Mouse (Mus musculus) left cerebral cortex, adult 8-10 months (tissue): ENCODE data around the gene Prrg4. TPM values are rescaled to one million over a fixed set of nuclear protein-coding genes. Genes with fewer than 3 reads are reported as not detected.
"Not testable (repeated sequence)": the region's sequence is repeated elsewhere in the genome, so short reads cannot be mapped to it uniquely, and the experiment has no call there.

Experiments used
- DNase-seq, 2 experiments: peaks; one replicate each; pipeline ENCODE4 v3.0.0; 2022; ENCODE audit warnings: low spot score in 2 of 2
- total RNA-seq, 4 experiments: library from RNA; stranded (reverse); gene quantifications; 2 replicates each; pipeline ENCODE4 v1.2.4; 2022

Prrg4 gene
- 1 to 10 TPM in 2 of 4 experiments, under 1 TPM in 2; 0.24 to 1.2 (median 0.91) TPM for total RNA-seq

GRCm38 (mm10) chr2:104849276-104849990, at the start of gene Prrg4:
Gene Prrg4, minus strand, starts transcription at chr2:104849876.
- DNase-seq: peak; percentile 3 to 11

- peak; percentile 46 to 51 for DNase-seq
Observed at GRCm38 (mm10) chr2:104887882-104888566, 38.3 kb upstream of the Prrg4 start.

GRCm38 (mm10) chr2:104887331-104887730, 37.7 kb upstream of the Prrg4 start:
- not testable (repeated sequence) for DNase-seq

GRCm38 (mm10) chr2:104886109-104886508, 36.4 kb upstream of the Prrg4 start:
- no peak for DNase-seq

GRCm38 (mm10) chr2:104878794-104879193, 29.1 kb upstream of the Prrg4 start:
- no peak for DNase-seq

- DNase-seq: no peak
Observed at GRCm38 (mm10) chr2:104869101-104869500, 19.4 kb upstream of the Prrg4 start.

- no peak for DNase-seq
Observed at GRCm38 (mm10) chr2:104867282-104867855, 17.7 kb upstream of the Prrg4 start, which contains the start of gene Ccdc73. Gene Ccdc73, plus strand, starts transcription at chr2:104867805.

GRCm38 (mm10) chr2:104864176-104864860, 14.6 kb upstream of the Prrg4 start:
- DNase-seq: no peak

- DNase-seq: no peak
Observed at GRCm38 (mm10) chr2:104860426-104860825, 10.8 kb upstream of the Prrg4 start.

- DNase-seq: no peak
Observed at GRCm38 (mm10) chr2:104859060-104859459, 9.4 kb upstream of the Prrg4 start.

- DNase-seq: not testable (repeated sequence)
Observed at GRCm38 (mm10) chr2:104858083-104858482, 8.4 kb upstream of the Prrg4 start.

- no peak for DNase-seq
Observed at GRCm38 (mm10) chr2:104856218-104856617, 6.5 kb upstream of the Prrg4 start.

GRCm38 (mm10) chr2:104855732-104856131, 6.1 kb upstream of the Prrg4 start:
- no peak for DNase-seq

GRCm38 (mm10) chr2:104854836-104855235, 5.2 kb upstream of the Prrg4 start:
- no peak for DNase-seq

- DNase-seq: no peak
Observed at GRCm38 (mm10) chr2:104852546-104852945, 2.9 kb upstream of the Prrg4 start.

GRCm38 (mm10) chr2:104851686-104852085, 2.0 kb upstream of the Prrg4 start:
- no peak for DNase-seq

- DNase-seq: no peak
Observed at GRCm38 (mm10) chr2:104849991-104850359, 299 bp upstream of the Prrg4 start.

- DNase-seq: no peak
Observed at GRCm38 (mm10) chr2:104848235-104849161, 1.2 kb downstream of the Prrg4 start.

GRCm38 (mm10) chr2:104847645-104848044, 2.0 kb downstream of the Prrg4 start:
- no peak for DNase-seq

GRCm38 (mm10) chr2:104846638-104847414, 2.9 kb downstream of the Prrg4 start:
- no peak for DNase-seq
